Mouse (Mus musculus): ENCODE measurements at regions not wholly inside any gene's neighbourhood (a gene's known extent, or its start where the extent isn't known, plus 50 kb on each side); places are given as distances from the start of the nearest gene placed in this dataset.

DNA sequence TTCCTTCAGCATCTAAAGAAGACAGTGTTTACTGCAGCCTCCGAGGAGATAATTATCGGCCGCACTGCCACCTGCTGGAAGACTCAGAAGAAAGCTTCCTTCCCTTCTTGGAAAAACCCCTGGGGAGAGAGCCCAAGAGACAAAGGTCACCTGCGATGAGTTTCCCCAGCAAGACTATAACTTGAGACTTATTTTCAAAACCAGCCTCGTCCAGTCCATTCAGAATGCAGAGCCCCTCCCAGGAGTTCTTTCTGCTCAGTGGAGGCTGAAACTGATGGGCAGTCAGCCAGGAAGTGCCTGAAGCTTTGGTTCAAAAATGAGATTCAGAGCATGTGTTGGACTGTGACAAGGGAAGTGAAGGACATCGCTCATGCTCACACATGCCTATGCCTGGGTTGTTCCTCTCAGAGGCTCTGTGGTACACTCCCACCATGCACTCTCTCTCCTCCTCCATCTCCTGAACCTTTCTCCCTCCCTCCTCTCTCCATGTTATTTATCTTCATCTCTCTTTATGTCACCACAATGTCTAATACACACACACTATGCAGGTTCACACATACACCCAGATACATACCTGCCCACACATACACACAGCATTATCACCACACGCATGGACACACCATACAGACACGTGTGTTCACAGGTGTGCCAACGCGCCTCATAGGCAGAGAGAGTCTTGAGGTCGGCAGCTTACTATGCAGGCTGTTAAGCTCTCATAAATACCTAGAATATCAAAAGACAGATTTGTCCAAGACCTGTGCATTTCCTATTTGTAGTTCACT, 78.3 kb upstream of the Pitrm1 start:
- DNase-seq = peak; percentile 5 to 11

DNA sequence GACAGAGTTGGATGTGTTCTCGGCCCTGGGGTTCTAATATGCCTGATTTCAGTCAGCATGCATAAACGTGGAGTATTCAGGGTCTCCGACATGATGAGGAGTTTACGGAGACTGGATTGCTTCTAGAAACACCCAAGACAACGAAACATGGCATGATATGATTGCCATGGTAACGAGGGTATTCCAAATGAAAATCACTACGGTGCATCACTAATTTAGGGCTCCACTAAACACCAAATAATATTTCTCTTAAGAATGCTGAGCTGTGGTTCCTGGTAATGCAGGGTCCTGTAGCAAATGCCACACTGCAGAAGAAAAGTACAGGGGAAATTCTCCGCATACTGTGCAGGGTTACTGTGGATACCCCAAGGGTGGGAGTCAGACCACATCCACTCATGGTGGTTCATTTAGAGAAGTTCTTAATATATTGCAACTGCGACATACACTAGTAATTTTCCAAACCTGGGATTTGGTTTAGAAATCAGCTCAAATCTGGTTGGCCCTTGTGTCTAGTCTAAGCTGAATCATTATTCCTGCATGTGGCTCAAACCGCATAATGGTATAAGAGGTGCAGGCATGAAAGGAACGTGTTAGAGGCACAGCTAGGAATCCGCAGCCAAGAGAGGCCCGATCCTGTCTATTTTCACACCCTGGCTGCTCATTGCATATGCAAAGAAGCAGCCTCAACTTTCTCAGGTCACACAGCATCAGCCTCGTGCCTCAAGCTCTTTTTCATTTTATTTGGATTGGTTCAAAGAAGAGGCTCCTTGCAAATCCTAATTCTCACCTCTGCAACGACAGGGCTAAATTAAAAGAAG, 77.5 kb upstream of the Pitrm1 start:
- no peak for DNase-seq

DNA sequence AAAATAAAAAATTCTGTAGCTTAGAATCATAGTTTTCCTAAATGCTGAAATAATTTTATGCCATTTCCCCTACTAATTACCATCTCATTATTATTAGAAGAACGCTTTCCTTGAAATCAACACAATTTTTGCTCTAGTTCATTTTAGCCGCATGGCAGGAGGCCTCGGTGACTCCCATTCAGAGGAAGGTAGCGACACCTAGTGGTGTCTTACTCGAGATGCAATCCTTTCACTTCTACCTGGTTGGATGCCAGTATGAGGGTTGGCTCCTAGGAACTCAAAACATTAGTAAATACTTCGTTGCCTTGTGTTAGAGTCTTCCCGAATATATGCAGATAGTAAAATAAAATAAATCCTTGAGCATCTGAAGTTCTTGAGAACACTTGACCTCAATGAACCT, 76.3 kb upstream of the Pitrm1 start:
- peak; percentile 66 to 67 for DNase-seq

DNA sequence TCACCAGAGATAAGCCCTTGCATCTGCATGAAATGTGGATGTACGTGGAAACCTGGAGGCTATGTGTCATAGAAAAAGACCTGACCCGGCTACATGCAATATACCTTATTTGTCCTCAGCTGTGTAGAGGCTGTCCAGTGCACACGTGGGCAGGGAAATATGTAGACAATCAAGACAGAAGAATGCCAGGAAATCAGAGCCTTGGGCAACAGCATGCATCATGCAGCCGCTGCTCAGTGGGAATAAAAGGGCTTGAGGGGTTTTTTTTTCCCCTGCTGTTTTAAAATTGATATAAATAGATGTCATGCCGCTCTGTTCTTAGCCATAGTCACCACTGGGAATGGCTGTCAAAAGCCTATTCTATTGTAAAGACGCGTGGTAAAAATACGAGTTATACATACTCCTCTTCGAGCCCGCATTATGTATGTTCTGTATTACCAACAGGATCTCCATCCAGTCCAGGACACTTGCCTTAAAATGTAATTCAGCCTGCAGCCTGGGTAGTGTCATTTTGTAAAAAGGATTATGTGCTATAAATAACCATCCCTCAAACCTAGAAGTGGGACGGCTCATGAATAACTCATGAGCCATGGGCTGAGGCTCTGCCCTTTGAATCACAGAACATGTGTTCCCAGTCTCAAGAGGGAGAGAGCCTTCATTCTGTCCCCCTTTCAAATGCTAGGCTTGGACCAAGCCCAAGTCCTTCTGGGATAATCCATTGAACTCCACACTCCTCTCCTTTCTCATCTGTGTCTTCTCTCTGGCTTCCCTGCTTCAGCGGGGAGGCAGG, 74.4 kb upstream of the Pitrm1 start:
- no peak for DNase-seq

DNA sequence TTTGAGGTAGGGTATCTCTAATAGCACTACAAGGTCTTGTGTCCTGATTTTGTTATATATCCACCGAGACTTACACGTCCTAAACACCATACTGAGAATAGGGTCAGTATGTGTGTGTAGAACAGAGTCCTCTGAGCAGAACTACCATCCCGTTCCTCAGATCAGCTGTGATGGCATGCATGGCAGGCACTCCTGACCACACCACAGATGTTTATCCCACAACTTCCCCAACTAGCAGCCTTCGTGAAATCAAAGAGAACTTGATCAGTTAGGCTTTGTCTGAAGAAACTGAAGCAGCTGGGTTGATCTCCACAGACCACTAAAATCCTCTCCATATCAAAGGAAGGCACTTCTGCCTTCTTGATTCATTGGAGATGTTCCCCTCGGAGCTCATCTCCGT, 68.3 kb upstream of the Pitrm1 start:
- DNase-seq = no peak

DNA sequence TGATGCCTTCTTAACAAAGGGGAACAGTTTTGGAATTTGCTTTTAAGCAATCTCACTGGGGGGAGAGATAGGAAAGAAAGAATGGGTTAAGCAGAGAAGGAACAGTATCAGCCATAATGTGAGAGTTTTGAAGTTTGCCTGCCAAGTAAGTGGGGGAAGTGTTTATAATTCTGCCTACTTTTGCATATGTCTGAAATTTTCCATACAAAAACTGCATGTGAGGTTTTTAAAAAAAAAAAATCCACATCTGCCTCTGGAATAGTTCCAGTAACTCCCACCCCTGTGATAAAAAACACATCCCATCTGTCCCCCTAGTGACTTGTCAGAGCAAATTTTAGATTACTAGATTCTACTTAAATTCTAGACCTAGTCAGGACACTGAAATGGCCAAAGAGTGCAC, 63.5 kb upstream of the Pitrm1 start:
- DNase-seq = no peak

DNA sequence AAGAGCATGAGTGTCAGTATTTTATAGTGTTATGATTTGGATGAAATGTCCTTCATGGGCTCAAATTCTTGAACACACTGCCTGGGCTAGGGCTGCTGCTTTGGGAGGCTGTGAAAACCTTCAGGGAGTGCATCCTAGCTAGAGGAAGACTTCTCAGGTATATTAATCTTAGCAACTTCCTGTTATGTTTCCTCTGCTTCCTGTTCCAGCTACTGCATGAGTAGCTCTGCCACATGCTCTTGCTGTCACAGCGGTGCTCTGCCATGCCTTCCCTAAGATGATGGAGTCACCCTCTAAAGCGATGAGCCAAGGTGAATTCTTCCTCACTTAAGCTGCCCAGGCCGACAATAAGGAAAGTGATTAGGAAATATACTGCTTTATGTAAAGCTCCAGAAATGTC, 60.1 kb upstream of the Pitrm1 start:
- peak in 1 of 2 experiments; percentile 3 for DNase-seq

DNA sequence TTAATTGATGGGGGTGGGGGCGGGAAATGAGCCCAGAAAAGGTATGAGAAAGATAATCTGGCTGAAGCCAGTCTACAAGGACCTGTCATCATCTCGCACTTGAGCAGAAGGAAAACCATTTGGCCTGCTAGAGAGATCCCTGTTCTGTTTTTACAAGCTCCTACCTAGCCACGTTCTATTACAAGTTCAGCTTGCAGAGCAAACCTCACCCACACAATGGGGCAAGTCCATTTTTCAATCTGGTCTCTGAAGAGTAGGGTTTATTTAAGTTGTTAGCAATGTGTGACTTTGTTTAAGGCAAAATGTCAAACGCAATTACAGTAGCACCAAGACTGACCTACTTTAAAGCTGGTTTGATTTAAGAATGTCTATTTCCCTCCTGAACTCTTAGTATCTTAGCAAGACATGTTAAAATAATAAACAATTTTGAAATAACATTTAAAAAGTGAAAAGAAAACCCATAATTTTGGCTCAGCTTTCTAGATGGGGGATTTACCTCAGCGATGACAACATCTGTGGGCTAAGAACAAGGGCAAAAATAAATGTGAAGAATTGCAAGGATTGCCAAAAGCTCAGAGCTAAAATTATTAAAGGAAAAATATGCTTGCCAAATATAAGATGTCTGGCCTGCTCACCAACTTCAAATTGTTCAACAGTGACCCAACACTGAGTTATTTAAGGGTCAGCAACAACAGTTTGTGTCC, 54.9 kb upstream of the Pitrm1 start:
- DNase-seq = no peak
